Mouse (Mus musculus) hindbrain, embryonic 10.5 days (tissue): ENCODE results near the gene Akr1c18. TPM values are rescaled to one million over a fixed set of nuclear protein-coding genes. Genes with fewer than 3 reads are reported as not detected.

Experiments
- polyA plus RNA-seq: library from polyadenylated mRNA; unstranded; fragments of >200 nt; fragmentation: Nextera tagmentation; extraction: Ambion mirVana; gene quantifications from 2 replicates; pipeline ENCODE4 v1.2.1, GENCODE M21; 2016

Akr1c18 gene
- polyA plus RNA-seq, 1 experiment from 2014 or later: not detected

Other genes with a start within 250 kb of the Akr1c18 start
- gene Net1, start 232.4 kb downstream of the Akr1c18 start, polyA plus RNA-seq: 40.3 and 49.5 TPM in 2 replicates
- 0.12 TPM in 1 of 2 replicates, not detected in the other for gene Tubal3, start 232.4 kb downstream of the Akr1c18 start, polyA plus RNA-seq
- not detected in 2 replicates for gene Ucn3, start 205.3 kb downstream of the Akr1c18 start, polyA plus RNA-seq
- gene Akr1c14, start 101.6 kb downstream of the Akr1c18 start, polyA plus RNA-seq: 0.06 and 0.18 TPM in 2 replicates
- 0.65 and 0.72 TPM in 2 replicates for gene Akr1c13, start 40.5 kb upstream of the Akr1c18 start, polyA plus RNA-seq
- 0.25 and 0.64 TPM in 2 replicates for gene Akr1c19, start 78.0 kb upstream of the Akr1c18 start, polyA plus RNA-seq
- 0.17 TPM in 1 of 2 replicates, not detected in the other for gene Akr1c12, start 128.8 kb upstream of the Akr1c18 start, polyA plus RNA-seq